Mouse (Mus musculus) embryonic facial prominence, embryonic 11.5 days (tissue): Measurements from ENCODE around the gene Optn. TPM values are rescaled to one million over a fixed set of nuclear protein-coding genes. Genes with fewer than 3 reads are reported as not detected.

ENCODE experiments used
- ATAC-seq: fragments of 200-750 bp; cut with Nextera tagmentation; replicated peaks from 2 replicates; pipeline ENCODE4 v1.8.0; 2017; ENCODE audit warnings: low read depth; ENCODE audit not compliant: insufficient number of reproducible peaks, low FRiP score, low TSS enrichment
- DNase-seq: peaks from one replicate; pipeline ENCODE4 v3.0.0-alpha.2; 2015; ENCODE audit warnings: low spot score
- H3K27ac ChIP-seq: fragments of 300-500 bp; sonication (generic); replicated peaks from 2 replicates; pipeline ENCODE4 v1.5.1; 2014; ENCODE audit warnings: mild to moderate bottlenecking, low read depth, low read length, control low read depth
- H3K27me3 ChIP-seq: fragments of 300-500 bp; sonication (generic); 2 replicates; pipeline ENCODE4 v1.6.1; 2014; ENCODE audit warnings: mild to moderate bottlenecking, low read length, moderate library complexity, mixed read lengths; ENCODE audit not compliant: control insufficient read depth, insufficient read depth
- H3K36me3 ChIP-seq: fragments of 300-500 bp; sonication (generic); replicated peaks from 2 replicates; pipeline ENCODE4 v1.6.1; 2014; ENCODE audit warnings: low read depth, mild to moderate bottlenecking, low read length, moderate library complexity, mixed read lengths; ENCODE audit not compliant: control insufficient read depth, insufficient read depth
- H3K4me1 ChIP-seq: fragments of 300-500 bp; sonication (generic); 2 replicates; pipeline ENCODE4 v1.6.1; 2014; ENCODE audit warnings: low read length, mixed read lengths; ENCODE audit not compliant: control insufficient read depth, insufficient read depth
- H3K4me2 ChIP-seq: fragments of 300-500 bp; sonication (generic); 2 replicates; pipeline ENCODE4 v1.6.1; 2014; ENCODE audit warnings: low read depth, mild to moderate bottlenecking, control low read depth, low read length, moderate library complexity
- H3K4me3 ChIP-seq: fragments of 300-500 bp; sonication (generic); 2 replicates; pipeline ENCODE4 v1.5.1; 2014; ENCODE audit warnings: low read depth, low read length, control low read depth
- H3K9ac ChIP-seq: fragments of 300-500 bp; sonication (generic); replicated peaks from 2 replicates; pipeline ENCODE4 v1.6.1; 2014; ENCODE audit warnings: mild to moderate bottlenecking, control low read depth, low read length
- H3K9me3 ChIP-seq: fragments of 300-500 bp; sonication (generic); replicated peaks from 2 replicates; pipeline ENCODE4 v1.6.1; 2016; ENCODE audit warnings: mild to moderate bottlenecking, low read length, inconsistent platforms, mixed read lengths; ENCODE audit not compliant: control insufficient read depth
- WGBS: fragments of 180-500 bp; shearing (Covaris S2); extraction: QIAGEN DNeasy Blood & Tissue Kit; methylation state at CpG from one replicate; pipeline ENCODE4 v1.1.7; 2014; 5-methylcytosine and 5-hydroxymethylcytosine counted together
- polyA plus RNA-seq: library from polyadenylated mRNA; unstranded; fragments of >200 nt; fragmentation: Nextera tagmentation; extraction: Ambion mirVana; gene quantifications from 2 replicates; pipeline ENCODE4 v1.2.1, GENCODE M21; 2014

The Optn gene
- polyA plus RNA-seq, 1 experiment from 2014 or later = 6.2 TPM

- Histone ChIP-seq H3K9ac (no peak overlapping the region), H3K36me3 (no peaks in the 10 kb centered on the region), H3K27ac (no peak overlapping the region), H3K4me3 (no peak overlapping the region), H3K4me1 (no peaks in the 10 kb centered on the region), H3K9me3 (no peaks in the 10 kb centered on the region), H3K4me2 (no peak overlapping the region), H3K27me3 (no peaks in the 10 kb centered on the region)
- no peak for ATAC-seq
- no peak for DNase-seq
- 76% methylated on average over 2 of the region's 2 CpGs for WGBS
Measured at GRCm38 (mm10) chr2:5023275-5023674, 40.6 kb downstream of the Optn start.

- H3K27ac ChIP-seq = no peak overlapping the region
- H3K9me3 ChIP-seq = no peaks in the 10 kb centered on the region
- no peaks in the 10 kb centered on the region for H3K27me3 ChIP-seq
- H3K4me1 ChIP-seq = no peaks in the 10 kb centered on the region
- no peaks in the 10 kb centered on the region for H3K36me3 ChIP-seq
- 65% methylated on average over 1 of the region's 1 CpGs for WGBS
- ATAC-seq (no peak), DNase-seq (no peak)
- H3K4me3 ChIP-seq = no peak overlapping the region
- H3K4me2 ChIP-seq = no peak overlapping the region
- H3K9ac ChIP-seq = no peak overlapping the region
Measured at GRCm38 (mm10) chr2:5019708-5020107, 44.1 kb downstream of the Optn start.

- no peak for DNase-seq
- Histone ChIP-seq H3K4me2 (no peak overlapping the region), H3K4me3 (no peak overlapping the region), H3K9ac (no peak overlapping the region), H3K27me3 (no peaks in the 10 kb centered on the region), H3K36me3 (no peaks in the 10 kb centered on the region), H3K27ac (no peak overlapping the region), H3K9me3 (no peaks in the 10 kb centered on the region), H3K4me1 (no peaks in the 10 kb centered on the region)
- no peak for ATAC-seq
- WGBS = 92% methylated on average over 7 of the region's 7 CpGs
Measured at GRCm38 (mm10) chr2:5016922-5017321, 46.9 kb downstream of the Optn start.

GRCm38 (mm10) chr2:5015527-5015926, 48.3 kb downstream of the Optn start:
- peaks cover 3% of the 10 kb centered on the region; the same call in 1 of the 2 replicates for H3K4me1 ChIP-seq
- H3K4me3 ChIP-seq = no peak overlapping the region
- H3K9ac ChIP-seq = no peak overlapping the region
- no peaks in the 10 kb centered on the region for H3K9me3 ChIP-seq
- no peaks in the 10 kb centered on the region for H3K27me3 ChIP-seq
- DNase-seq = no peak
- H3K27ac ChIP-seq = no peak overlapping the region
- 82% methylated on average over 6 of the region's 6 CpGs for WGBS
- no peaks in the 10 kb centered on the region for H3K36me3 ChIP-seq
- no peak overlapping the region for H3K4me2 ChIP-seq
- ATAC-seq = no peak

GRCm38 (mm10) chr2:5014616-5015015, 49.2 kb downstream of the Optn start:
- ATAC-seq = no peak
- H3K4me2 ChIP-seq = no peak overlapping the region
- peaks cover 3% of the 10 kb centered on the region; the same call in 1 of the 2 replicates for H3K4me1 ChIP-seq
- no peaks in the 10 kb centered on the region for H3K27me3 ChIP-seq
- no peak overlapping the region for H3K9ac ChIP-seq
- H3K36me3 ChIP-seq = no peaks in the 10 kb centered on the region
- DNase-seq = no peak
- 72% methylated on average over 7 of the region's 7 CpGs for WGBS
- H3K9me3 ChIP-seq = no peaks in the 10 kb centered on the region
- H3K27ac ChIP-seq = no peak overlapping the region
- H3K4me3 ChIP-seq = no peak overlapping the region

- Histone ChIP-seq H3K9me3 (no peaks in the 10 kb centered on the region), H3K27me3 (no peaks in the 10 kb centered on the region), H3K4me3 (peak within 1 kb of the TSS; percentile 76), H3K4me2 (peak within 1 kb of the TSS; percentile 51), H3K4me1 (peaks cover 3% of the 10 kb centered on the region; the same call in 1 of the 2 replicates), H3K27ac (no peak within 1 kb of the TSS), H3K9ac (peak within 1 kb of the TSS; percentile 75), H3K36me3 (peaks cover 12% of the 10 kb centered on the region)
- 4% methylated on average over 32 of the region's 32 CpGs for WGBS
- peak; percentile 100 for ATAC-seq
- peak; percentile 99 for DNase-seq
Measured at GRCm38 (mm10) chr2:5012491-5013324, 51.1 kb downstream of the Optn start, which contains the start of gene Mcm10. Mcm10 (minus strand) TSS chr2:5012791.

GRCm38 (mm10) chr2:5011898-5012490, 51.9 kb downstream of the Optn start:
- H3K9ac ChIP-seq = peak overlapping the region; percentile 75
- no peak for DNase-seq
- no peak overlapping the region for H3K27ac ChIP-seq

GRCm38 (mm10) chr2:5007107-5007506, 56.7 kb downstream of the Optn start:
- Histone ChIP-seq H3K4me1 (peaks cover 3% of the 10 kb centered on the region; the same call in 1 of the 2 replicates), H3K4me2 (no peak overlapping the region), H3K27ac (no peak overlapping the region), H3K4me3 (no peak overlapping the region), H3K9ac (no peak overlapping the region), H3K27me3 (no peaks in the 10 kb centered on the region), H3K36me3 (peaks cover 12% of the 10 kb centered on the region), H3K9me3 (no peaks in the 10 kb centered on the region)
- 90% methylated on average over 4 of the region's 4 CpGs for WGBS
- ATAC-seq (no peak), DNase-seq (no peak)

More at GRCm38 (mm10) chr2:5011898-5012490, 51.9 kb downstream of the Optn start:
- Histone ChIP-seq H3K36me3 (peaks cover 12% of the 10 kb centered on the region), H3K4me1 (peaks cover 3% of the 10 kb centered on the region; the same call in 1 of the 2 replicates), H3K27me3 (no peaks in the 10 kb centered on the region), H3K4me2 (peak overlapping the region; percentile 51), H3K4me3 (peak overlapping the region; percentile 76), H3K9me3 (no peaks in the 10 kb centered on the region)
- WGBS = 14% methylated on average over 8 of the region's 8 CpGs
- ATAC-seq = no peak
